Mouse (Mus musculus): Measurements from ENCODE around the gene Vmn1r83.

Vmn1r83 gene

DNA sequence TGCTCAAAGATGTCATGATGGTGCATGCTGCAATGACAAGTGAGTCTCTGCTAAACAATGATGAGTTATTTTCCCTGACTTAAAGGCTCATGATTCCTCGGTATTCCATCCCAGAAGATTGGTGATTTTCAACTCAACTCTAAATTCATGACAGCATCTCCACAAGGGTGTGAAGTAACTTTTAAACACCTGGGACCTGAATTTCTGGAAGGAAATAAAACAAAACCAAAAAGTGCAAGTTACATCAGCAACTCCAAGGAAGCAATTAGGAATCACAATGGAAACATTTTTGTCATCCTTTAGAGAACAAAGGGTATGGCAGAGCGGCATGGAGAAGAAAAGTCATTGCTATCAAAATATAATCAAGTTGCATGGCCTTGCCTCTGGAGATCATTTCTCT, at the start of gene Vmn1r83:
Vmn1r83 (minus strand) TSS at position 101 of the 400 bp plus-strand sequence.
- no peak for DNase-seq

DNA sequence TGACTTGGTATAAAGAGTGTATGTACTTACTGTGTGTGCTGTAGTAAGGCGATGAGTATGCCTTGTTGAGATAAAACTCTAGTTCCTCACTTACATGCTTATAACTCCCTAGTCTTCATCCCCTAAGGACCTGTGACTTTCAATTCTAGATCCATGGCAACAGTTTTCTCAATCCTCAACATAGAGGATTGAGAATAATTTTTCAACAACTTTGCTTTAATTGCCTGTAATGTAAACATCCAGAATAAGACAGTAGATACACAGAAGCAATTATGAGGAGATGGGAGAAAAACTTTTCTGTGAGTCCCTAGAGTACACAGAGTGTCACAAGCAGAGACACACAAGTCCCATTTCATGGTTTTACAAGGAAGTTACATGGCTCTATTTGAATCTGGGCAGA, 39.9 kb upstream of the Vmn1r83 start, which contains the start of gene Vmn1r84:
Vmn1r84 (minus strand) TSS at position 101 of the 400 bp plus-strand sequence.
- no peak for DNase-seq

DNA sequence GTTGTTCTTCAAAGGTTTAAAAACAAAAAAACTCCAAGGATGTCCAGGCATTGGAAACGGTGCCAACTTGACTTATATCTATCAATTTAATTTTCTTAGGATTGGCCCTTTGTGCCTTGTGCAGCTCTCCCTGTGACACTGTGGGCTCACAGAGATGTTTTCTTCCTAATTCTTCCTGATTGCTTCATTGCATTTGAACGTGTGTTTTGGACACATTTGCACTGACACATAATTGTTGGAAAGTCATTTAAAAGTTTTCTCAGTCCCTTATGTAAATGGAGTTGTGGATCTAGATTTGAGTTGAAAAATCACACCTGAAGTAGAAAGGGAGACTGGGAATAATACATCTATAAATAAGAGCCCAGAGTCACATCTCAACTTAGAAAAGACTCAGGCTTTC, 29.2 kb downstream of the Vmn1r83 start, which contains the start of gene Vmn1r82:
Vmn1r82 (plus strand) TSS at position 301 of the 400 bp plus-strand sequence.
- DNase-seq = no peak

Measured in thymus, postnatal 14 days (tissue).